Mouse (Mus musculus): ENCODE data around the gene Calcoco1. TPM values are rescaled to one million over a fixed set of nuclear protein-coding genes. Genes with fewer than 3 reads are reported as not detected.
"Not testable (repeated sequence)": the region's sequence is repeated elsewhere in the genome, so short reads cannot be mapped to it uniquely, and the experiment has no call there.

Gene Calcoco1
- total RNA-seq, 4 experiments from 2014 or later = 87.2 to 96.6 (median 91.0) TPM

GRCm38 (mm10) chr15:102692991-102693411 is 29.0 kb downstream of the Calcoco1 start:
- DNase-seq (ENCODE audit: low spot score in 2 of 2) = peak; percentile 51 to 57

GRCm38 (mm10) chr15:102692321-102692804 is 29.6 kb downstream of the Calcoco1 start:
- no peak for DNase-seq (ENCODE audit: low spot score in 2 of 2)

- DNase-seq (ENCODE audit: low spot score in 2 of 2) = no peak
Measured at GRCm38 (mm10) chr15:102685791-102686190, 36.2 kb downstream of the Calcoco1 start.

GRCm38 (mm10) chr15:102683670-102684069 is 38.3 kb downstream of the Calcoco1 start:
- DNase-seq (ENCODE audit: low spot score in 2 of 2) = no peak

- no peak for DNase-seq (ENCODE audit: low spot score in 2 of 2)
Measured at GRCm38 (mm10) chr15:102676345-102676744, 45.6 kb downstream of the Calcoco1 start.

- DNase-seq (ENCODE audit: low spot score in 2 of 2) = peak; percentile 57 to 75
Measured at GRCm38 (mm10) chr15:102673548-102673947, 48.4 kb downstream of the Calcoco1 start.

GRCm38 (mm10) chr15:102672215-102673071 is 49.5 kb downstream of the Calcoco1 start, which contains the start of gene Atp5g2:
Gene Atp5g2 (minus strand): TSS chr15:102672352.
- peak in 1 of 2 experiments; percentile 35 for DNase-seq (ENCODE audit: low spot score in 2 of 2)

GRCm38 (mm10) chr15:102671721-102672214 is 50.2 kb downstream of the Calcoco1 start:
- DNase-seq (ENCODE audit: low spot score in 2 of 2) = peak; percentile 55 to 69

GRCm38 (mm10) chr15:102670767-102671575 is 51.0 kb downstream of the Calcoco1 start:
- peak; percentile 97 to 98 for DNase-seq (ENCODE audit: low spot score in 2 of 2)

- no peak for DNase-seq (ENCODE audit: low spot score in 2 of 2)
Measured at GRCm38 (mm10) chr15:102670281-102670680, 51.7 kb downstream of the Calcoco1 start.

- no peak for DNase-seq (ENCODE audit: low spot score in 2 of 2)
Measured at GRCm38 (mm10) chr15:102669571-102669970, 52.4 kb downstream of the Calcoco1 start.

- peak in 1 of 2 experiments; percentile 52 for DNase-seq (ENCODE audit: low spot score in 2 of 2)
Measured at GRCm38 (mm10) chr15:102665494-102665893, 56.5 kb downstream of the Calcoco1 start.

GRCm38 (mm10) chr15:102663825-102664224 is 58.2 kb downstream of the Calcoco1 start:
- no peak for DNase-seq (ENCODE audit: low spot score in 2 of 2)

GRCm38 (mm10) chr15:102662601-102663000 is 59.4 kb downstream of the Calcoco1 start:
- not testable (repeated sequence) for DNase-seq (ENCODE audit: low spot score in 2 of 2)

GRCm38 (mm10) chr15:102657926-102658381 is 64.0 kb downstream of the Calcoco1 start:
- no peak for DNase-seq (ENCODE audit: low spot score in 2 of 2)

Small RNA genes within 50 kb of the gene (microRNA-seq; reads per million reads assigned to microRNA genes)
- 0 reads per million in 2 experiments for gene Mir688

Other genes starting within 250 kb of the Calcoco1 start
- gene Gm10337, start 218.5 kb downstream of the Calcoco1 start, total RNA-seq (2022) = not detected
- 10 to 100 TPM; 87.5 to 99.1 (median 96.9) TPM for gene Map3k12, start 205.1 kb downstream of the Calcoco1 start, total RNA-seq (2022)
- 10 to 100 TPM; 34.0 to 39.8 (median 36.6) TPM for gene Tarbp2, start 204.0 kb downstream of the Calcoco1 start, total RNA-seq (2022)
- gene Npff, start 197.2 kb downstream of the Calcoco1 start, total RNA-seq (2022) = 1 to 10 TPM; 3.0 to 6.2 (median 4.4) TPM
- under 1 TPM in 1 of 4 experiments, not detected in 3; 0.96 TPM for gene Gm28047, start 97.1 kb downstream of the Calcoco1 start, total RNA-seq (2022)
- gene Atf7, start 96.7 kb downstream of the Calcoco1 start, total RNA-seq (2022) = 10 to 100 TPM; 44.2 to 55.6 (median 52.2) TPM
- gene Atp5g2, start 49.8 kb downstream of the Calcoco1 start, total RNA-seq (2022) = 10 to 100 TPM in 2 of 4 experiments, 1 to 10 TPM in 2; 7.0 to 12.5 (median 10.0) TPM
- not detected for gene Hoxc13, start 198.9 kb upstream of the Calcoco1 start, total RNA-seq (2022)
- gene Hoxc12, start 214.6 kb upstream of the Calcoco1 start, total RNA-seq (2022) = not detected
- gene Hoxc11, start 232.2 kb upstream of the Calcoco1 start, total RNA-seq (2022) = not detected
- not detected for gene Hoxc10, start 244.6 kb upstream of the Calcoco1 start, total RNA-seq (2022)
- gene Hoxc5, start 245.3 kb upstream of the Calcoco1 start, total RNA-seq (2022) = not detected

Measured in layer of hippocampus, adult 8-10 months (tissue).